ENCODE assay signal across 9 mouse cellular contexts in the genomic region with DNA sequence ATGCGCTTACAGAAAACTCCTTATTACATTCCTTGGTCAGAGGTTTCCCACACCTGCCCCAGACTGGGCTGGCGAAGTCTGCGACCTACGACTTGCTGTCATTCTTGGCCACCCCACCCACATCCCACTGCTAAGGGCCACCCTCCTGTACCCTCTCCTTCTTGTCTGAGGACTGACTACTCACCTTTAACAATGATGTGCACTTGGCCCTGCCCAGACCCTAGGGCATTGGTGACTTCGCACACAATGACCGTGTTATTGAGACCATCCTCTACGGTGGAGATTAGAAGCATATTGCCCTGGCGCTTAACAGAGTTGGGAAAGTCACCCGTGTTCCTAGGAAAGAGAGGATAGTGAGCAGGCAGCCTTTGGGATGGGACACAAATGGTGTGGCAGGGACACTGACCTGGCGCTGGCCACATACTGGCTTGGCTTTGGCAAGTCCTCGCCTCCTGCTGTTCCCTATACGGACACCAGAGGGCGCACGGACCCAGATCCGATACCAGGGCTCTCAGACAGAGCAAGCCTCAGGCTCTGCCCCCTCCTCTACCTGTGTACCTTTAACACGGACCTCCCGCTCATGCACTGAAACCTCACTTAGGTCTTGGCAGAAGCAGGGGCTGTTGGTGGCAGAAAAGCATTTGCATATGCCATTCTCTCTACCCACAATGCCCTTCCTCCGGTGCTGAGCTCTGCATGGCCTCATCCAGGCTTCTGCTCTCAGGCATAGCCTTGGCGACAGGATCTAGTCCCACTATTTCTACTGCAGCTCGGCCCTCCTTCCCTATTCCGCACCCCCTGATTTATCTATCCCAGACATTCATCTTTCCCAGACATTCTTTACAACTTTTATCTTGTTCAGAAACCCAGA. TPM values are rescaled to one million over a fixed set of nuclear protein-coding genes. Genes with fewer than 3 reads are reported as not detected.
DNase-seq lines count a peak whose midpoint lies in the region; ATAC-seq lines count a peak whose summit lies in the region.
"Had no signal": no experiment of that assay in that cellular context is flagged by ENCODE, and none has a peak within 500 bp of the region (broad histone marks: within the 10 kb centered on the region; RNA-seq: fewer than 3 reads in every experiment).

No protein-coding gene starts in this region.

- H3K27me3 ChIP-seq in hindbrain, embryonic 16.5 days (replicated peaks; ENCODE audit: control insufficient read depth, insufficient read depth, low read length) = no peaks in the 10 kb centered on the region

- WGBS in hindbrain, embryonic 16.5 days = 51% methylated on average over 21 of the region's 21 CpGs

- ATAC-seq in hindbrain, embryonic 16.5 days = peak; percentile 83
- ATAC-seq in megakaryocyte progenitor cell, adult 5-6 weeks (replicated peaks; ENCODE audit: poor library complexity) = peak; percentile 98

- peaks cover 8% of the 10 kb centered on the region for H3K9me3 ChIP-seq in hindbrain, embryonic 16.5 days (ENCODE audit: control insufficient read depth, low read length)

- DNase-seq in R1 (ENCODE audit: low read depth, low spot score) = peak; percentile 73
- peak; percentile 87 to 93 for DNase-seq in cerebellum, postnatal 14 days
- peak; percentile 85 for DNase-seq in gastrocnemius, adult 18-20 months (ENCODE audit: low spot score)
- DNase-seq in left cerebral cortex, adult 18-20 months (ENCODE audit: low spot score in 2 of 2) = peak; percentile 79 to 85
- DNase-seq in right cerebral cortex, adult 2 months (ENCODE audit: low spot score in 2 of 2) = peak; percentile 83 to 85
- peak; percentile 79 for DNase-seq in urinary bladder, postnatal 25 days (ENCODE audit: low spot score)

- no peaks in the 10 kb centered on the region for H3K4me1 ChIP-seq in hindbrain, embryonic 16.5 days (ENCODE audit: control insufficient read depth, insufficient read depth, low read depth, low read length)

- no peak overlapping the region for H3K4me2 ChIP-seq in hindbrain, embryonic 16.5 days (ENCODE audit: low read length)

- no peak overlapping the region for H3K4me3 ChIP-seq in hindbrain, embryonic 16.5 days (ENCODE audit: low read length)

- no peak overlapping the region for H3K9ac ChIP-seq in hindbrain, embryonic 16.5 days (ENCODE audit: low read depth, low read length)

- no peak overlapping the region for H3K27ac ChIP-seq in hindbrain, embryonic 16.5 days (ENCODE audit: low read depth, low read length)
- H3K27ac ChIP-seq: macrophage had no signal

- peaks cover 23% of the 10 kb centered on the region for H3K36me3 ChIP-seq in hindbrain, embryonic 16.5 days (ENCODE audit: control insufficient read depth, insufficient read depth, low read length)

RNA-seq across cellular contexts. Expression of a gene that starts 10.3 kb away (rescaled TPM):
- total RNA-seq in gastrocnemius, adult 18-20 months (2021) = 1 to 10 TPM; 4.3 to 7.6 TPM
- 9.6 and 10.8 TPM in 2 replicates for polyA plus RNA-seq in hindbrain, embryonic 16.5 days (2015; fragmentation: Nextera tagmentation; extraction: Ambion mirVana)
- total RNA-seq in left cerebral cortex, adult 18-20 months (2021) = 10 to 100 TPM; 13.0 to 15.7 TPM
- total RNA-seq in megakaryocyte progenitor cell, adult 5-6 weeks (2015) = 10.2 and 13.0 TPM in 2 replicates
- 7.5 and 9.7 TPM in 2 replicates for total RNA-seq in megakaryocyte progenitor cell, adult 5-6 weeks (2017)

RNA-seq across cellular contexts. Expression of a gene that starts 22.9 kb away (rescaled TPM):
- not detected for total RNA-seq in gastrocnemius, adult 18-20 months (2021)
- not detected in 2 replicates for polyA plus RNA-seq in hindbrain, embryonic 16.5 days (2015; fragmentation: Nextera tagmentation; extraction: Ambion mirVana)
- total RNA-seq in left cerebral cortex, adult 18-20 months (2021) = not detected
- total RNA-seq in megakaryocyte progenitor cell, adult 5-6 weeks (2015) = not detected in 2 replicates
- 0.03 TPM in 1 of 2 replicates, not detected in the other for total RNA-seq in megakaryocyte progenitor cell, adult 5-6 weeks (2017)

RNA-seq across cellular contexts. Expression of a gene that starts 39.9 kb away (rescaled TPM):
- total RNA-seq in gastrocnemius, adult 18-20 months (2021) = not detected
- not detected in 2 replicates for polyA plus RNA-seq in hindbrain, embryonic 16.5 days (2015; fragmentation: Nextera tagmentation; extraction: Ambion mirVana)
- total RNA-seq in left cerebral cortex, adult 18-20 months (2021) = not detected
- total RNA-seq in megakaryocyte progenitor cell, adult 5-6 weeks (2015) = not detected in 2 replicates
- not detected in 2 replicates for total RNA-seq in megakaryocyte progenitor cell, adult 5-6 weeks (2017)
- polyA plus RNA-seq: macrophage had no signal

RNA-seq across cellular contexts. Expression of a gene that starts 49.6 kb away (rescaled TPM):
- total RNA-seq in gastrocnemius, adult 18-20 months (2021) = not detected
- polyA plus RNA-seq in hindbrain, embryonic 16.5 days (2015; fragmentation: Nextera tagmentation; extraction: Ambion mirVana) = 1.4 and 2.0 TPM in 2 replicates
- total RNA-seq in left cerebral cortex, adult 18-20 months (2021) = not detected
- not detected in 2 replicates for total RNA-seq in megakaryocyte progenitor cell, adult 5-6 weeks (2015)
- total RNA-seq in megakaryocyte progenitor cell, adult 5-6 weeks (2017) = not detected in 2 replicates

RNA-seq across cellular contexts. Expression of a gene that starts 54.6 kb away (rescaled TPM):
- total RNA-seq in gastrocnemius, adult 18-20 months (2021) = not detected
- polyA plus RNA-seq in hindbrain, embryonic 16.5 days (2015; fragmentation: Nextera tagmentation; extraction: Ambion mirVana) = not detected in 2 replicates
- not detected for total RNA-seq in left cerebral cortex, adult 18-20 months (2021)
- not detected in 2 replicates for total RNA-seq in megakaryocyte progenitor cell, adult 5-6 weeks (2015)
- total RNA-seq in megakaryocyte progenitor cell, adult 5-6 weeks (2017) = not detected in 2 replicates
- polyA plus RNA-seq: macrophage had no signal
